ENCODE assay signal across 9 mouse cellular contexts in genomic region chr5:105649514-105650001, GRCm38 (mm10). TPM values are rescaled to one million over a fixed set of nuclear protein-coding genes. Genes with fewer than 3 reads are reported as not detected.
A peak's percentile ranks its signal among the peaks of the same experiment; 100 is the strongest.
DNase-seq lines count a peak whose midpoint lies in the region; ATAC-seq lines count a peak whose summit lies in the region.
"Had no signal": no experiment of that assay in that cellular context is flagged by ENCODE, and none has a peak within 500 bp of the region (broad histone marks: within the 10 kb centered on the region; RNA-seq: fewer than 3 reads in every experiment).

No protein-coding gene starts in this region.

- no peak overlapping the region for H3K4me3 ChIP-seq in hindbrain, embryonic 15.5 days
- no peak overlapping the region for H3K4me3 ChIP-seq in hindbrain, embryonic 14.5 days (replicated peaks; ENCODE audit: low read length)
- H3K4me3 ChIP-seq: limb, embryonic 15.5 days had no signal

- H3K27ac ChIP-seq in hindbrain, embryonic 15.5 days (replicated peaks) = no peak overlapping the region
- H3K27ac ChIP-seq in hindbrain, embryonic 14.5 days = no peak overlapping the region; the same call in 1 of the 2 replicates

- 0 out of 2 replicates have a peak, but pooled peaks cover 2% of the 10 kb centered on the region for H3K4me1 ChIP-seq in hindbrain, embryonic 15.5 days (replicated peaks)
- H3K4me1 ChIP-seq in hindbrain, embryonic 14.5 days (replicated peaks; ENCODE audit: control insufficient read depth, insufficient read depth, low read length) = 0 out of 2 replicates have a peak, but pooled peaks cover 2% of the 10 kb centered on the region

- no peaks in the 10 kb centered on the region for H3K36me3 ChIP-seq in hindbrain, embryonic 15.5 days
- H3K36me3 ChIP-seq in hindbrain, embryonic 14.5 days (replicated peaks; ENCODE audit: control insufficient read depth, insufficient read depth) = no peaks in the 10 kb centered on the region
- H3K36me3 ChIP-seq: limb, embryonic 15.5 days had no signal

- intact Hi-C loops in left cerebral cortex, postnatal 14 days (cut with DNase I) = no loop called here
- intact Hi-C loops in left cerebral cortex, postnatal 25 days (cut with DNase I) = loop anchor here (5.0 kb wide), 1 partner anchor 52 kb away; no protein-coding TSS in a partner anchor

- WGBS in hindbrain, embryonic 15.5 days = 90% methylated on average over 10 of the region's 10 CpGs
- WGBS in hindbrain, embryonic 14.5 days = 92% methylated on average over 10 of the region's 10 CpGs

- no peaks in the 10 kb centered on the region for H3K9me3 ChIP-seq in hindbrain, embryonic 15.5 days
- no peaks in the 10 kb centered on the region for H3K9me3 ChIP-seq in hindbrain, embryonic 14.5 days (ENCODE audit: control insufficient read depth, low read length)
- H3K9me3 ChIP-seq: limb, embryonic 15.5 days had no signal

- H3K9ac ChIP-seq in hindbrain, embryonic 15.5 days = no peak overlapping the region
- H3K9ac ChIP-seq in hindbrain, embryonic 14.5 days = no peak overlapping the region
- H3K9ac ChIP-seq: limb, embryonic 15.5 days had no signal

- no peak for DNase-seq in hindbrain, embryonic 14.5 days (ENCODE audit: low spot score)
- DNase-seq in heart, adult 18-20 months = peak; percentile 62 to 74
- peak; percentile 28 to 53 for DNase-seq in kidney, postnatal 36 days
- DNase-seq in naive thymus-derived CD4-positive, alpha-beta T cell, adult 2 months (ENCODE audit: low read depth) = peak; percentile 94
- DNase-seq in left cerebral cortex, postnatal 14 days (ENCODE audit: low spot score in 2 of 2) = no peak
- DNase-seq in left cerebral cortex, postnatal 25 days (ENCODE audit: low spot score in 2 of 2) = no peak
- no peak for DNase-seq in neural tube, embryonic 10.5 days (ENCODE audit: extremely low spot score, low spot score)

- no peaks in the 10 kb centered on the region for H3K27me3 ChIP-seq in hindbrain, embryonic 15.5 days
- H3K27me3 ChIP-seq in hindbrain, embryonic 14.5 days (ENCODE audit: control insufficient read depth, insufficient read depth, low read length) = no peaks in the 10 kb centered on the region
- H3K27me3 ChIP-seq: limb, embryonic 15.5 days had no signal

- 0 out of 2 replicates have a peak, but pooled peaks have one; percentile 15 for ATAC-seq in hindbrain, embryonic 15.5 days (ENCODE audit: low FRiP score, low read depth)
- ATAC-seq in hindbrain, embryonic 14.5 days (ENCODE audit: low FRiP score) = no peak

- H3K4me2 ChIP-seq in hindbrain, embryonic 15.5 days = no peak overlapping the region
- no peak overlapping the region for H3K4me2 ChIP-seq in hindbrain, embryonic 14.5 days (replicated peaks)
- H3K4me2 ChIP-seq: limb, embryonic 15.5 days had no signal

RNA-seq across cellular contexts. Expression of gene Lrrc8d, which starts 50.2 kb away (rescaled TPM):
- 29.7 and 35.6 TPM in 2 replicates for polyA plus RNA-seq in hindbrain, embryonic 15.5 days (2015; fragmentation: Nextera tagmentation; extraction: Ambion mirVana)
- 38.4 and 40.3 TPM in 2 replicates for polyA plus RNA-seq in hindbrain, embryonic 14.5 days (2014; fragmentation: Nextera tagmentation; extraction: Ambion mirVana)
- 1 to 10 TPM; 8.1 to 8.8 TPM for total RNA-seq in heart, adult 18-20 months (2021)
- total RNA-seq in left cerebral cortex, postnatal 14 days (2021) = 10 to 100 TPM; 34.9 to 45.6 TPM
- total RNA-seq in left cerebral cortex, postnatal 25 days (2021) = 10 to 100 TPM; 35.1 to 35.4 TPM

Comparison
In these comparisons a context has a peak if more than half of its experiments do, and no peak if none do; other contexts are left out.
1. DNase-seq: peak in heart, adult 18-20 months (2 of 2), kidney, postnatal 36 days (2 of 2) and naive thymus-derived CD4-positive, alpha-beta T cell, adult 2 months (single experiment); none in hindbrain, embryonic 14.5 days (single experiment), left cerebral cortex, postnatal 14 days (0 of 2), left cerebral cortex, postnatal 25 days (0 of 2) and neural tube, embryonic 10.5 days (single experiment).